Mouse (Mus musculus): ENCODE measurements around the gene Adck2. TPM values are rescaled to one million over a fixed set of nuclear protein-coding genes. Genes with fewer than 3 reads are reported as not detected.

Gene Adck2
- polyA plus RNA-seq, 1 experiment: 33.2 TPM

GRCm38 (mm10) chr6:39548030-39548429, 25.6 kb upstream of the Adck2 start:
- 61% methylated on average over 5 of the region's 5 CpGs for WGBS

GRCm38 (mm10) chr6:39551981-39552636, 21.6 kb upstream of the Adck2 start:
- DNase-seq: no peak
- H3K4me3 ChIP-seq (replicated peaks; ENCODE audit: insufficient read depth, low read depth, low read length): no peak overlapping the region
- H3K27me3 ChIP-seq (ENCODE audit: control insufficient read depth, insufficient read depth, low read length): no peaks in the 10 kb centered on the region
- WGBS: 68% methylated on average over 8 of the region's 8 CpGs
- no peak for TF ChIP-seq POLR2A (IDR thresholded peaks at IDR 0.05; ENCODE audit: borderline replicate concordance, insufficient read depth, low read length)
- TF ChIP-seq CTCF (IDR thresholded peaks at IDR 0.05; ENCODE audit: borderline replicate concordance, insufficient read depth, low read depth, low read length): no peak
- H3K4me1 ChIP-seq (ENCODE audit: control insufficient read depth, insufficient read depth, low read length): peaks cover 5% of the 10 kb centered on the region; the same call in 1 of the 2 replicates
- no peak overlapping the region for H3K27ac ChIP-seq (ENCODE audit: insufficient read depth, low read length)

More at GRCm38 (mm10) chr6:39548030-39548429, 25.6 kb upstream of the Adck2 start:
- Histone ChIP-seq H3K27me3 (ENCODE audit: control insufficient read depth, insufficient read depth, low read length) (no peaks in the 10 kb centered on the region), H3K4me3 (replicated peaks; ENCODE audit: insufficient read depth, low read depth, low read length) (no peak overlapping the region), H3K4me1 (ENCODE audit: control insufficient read depth, insufficient read depth, low read length) (no peaks in the 10 kb centered on the region), H3K27ac (ENCODE audit: insufficient read depth, low read length) (no peak overlapping the region)
- TF ChIP-seq POLR2A (IDR thresholded peaks at IDR 0.05; ENCODE audit: borderline replicate concordance, insufficient read depth, low read length) (no peak), CTCF (IDR thresholded peaks at IDR 0.05; ENCODE audit: borderline replicate concordance, insufficient read depth, low read depth, low read length) (no peak)
- DNase-seq: peak in 1 of 2 experiments; percentile 25

GRCm38 (mm10) chr6:39554888-39555647, 18.6 kb upstream of the Adck2 start:
- H3K4me1 ChIP-seq (ENCODE audit: control insufficient read depth, insufficient read depth, low read length): peaks cover 8% of the 10 kb centered on the region; the same call in 1 of the 2 replicates
- no peak for DNase-seq
- TF ChIP-seq POLR2A (IDR thresholded peaks at IDR 0.05; ENCODE audit: borderline replicate concordance, insufficient read depth, low read length): no peak
- TF ChIP-seq CTCF (IDR thresholded peaks at IDR 0.05; ENCODE audit: borderline replicate concordance, insufficient read depth, low read depth, low read length): no peak
- no peaks in the 10 kb centered on the region for H3K27me3 ChIP-seq (ENCODE audit: control insufficient read depth, insufficient read depth, low read length)
- H3K27ac ChIP-seq (ENCODE audit: insufficient read depth, low read length): no peak overlapping the region
- no peak overlapping the region for H3K4me3 ChIP-seq (replicated peaks; ENCODE audit: insufficient read depth, low read depth, low read length)
- whole genome bisulfite sequencing: 70% methylated on average over 12 of the region's 12 CpGs

GRCm38 (mm10) chr6:39555648-39555945, 18.1 kb upstream of the Adck2 start:
- no peak for TF ChIP-seq CTCF (IDR thresholded peaks at IDR 0.05; ENCODE audit: borderline replicate concordance, insufficient read depth, low read depth, low read length)
- TF ChIP-seq POLR2A (IDR thresholded peaks at IDR 0.05; ENCODE audit: borderline replicate concordance, insufficient read depth, low read length): no peak
- no peak overlapping the region for H3K4me3 ChIP-seq (replicated peaks; ENCODE audit: insufficient read depth, low read depth, low read length)
- no peak for DNase-seq
- peaks cover 8% of the 10 kb centered on the region; the same call in 1 of the 2 replicates for H3K4me1 ChIP-seq (ENCODE audit: control insufficient read depth, insufficient read depth, low read length)
- H3K27me3 ChIP-seq (ENCODE audit: control insufficient read depth, insufficient read depth, low read length): no peaks in the 10 kb centered on the region
- WGBS: 67% methylated on average over 2 of the region's 2 CpGs
- no peak overlapping the region for H3K27ac ChIP-seq (ENCODE audit: insufficient read depth, low read length)

- TF ChIP-seq POLR2A (IDR thresholded peaks at IDR 0.05; ENCODE audit: borderline replicate concordance, insufficient read depth, low read length) (no peak), CTCF (IDR thresholded peaks at IDR 0.05; ENCODE audit: borderline replicate concordance, insufficient read depth, low read depth, low read length) (no peak)
- H3K27me3 ChIP-seq (ENCODE audit: control insufficient read depth, insufficient read depth, low read length): no peaks in the 10 kb centered on the region
- H3K4me1 ChIP-seq (ENCODE audit: control insufficient read depth, insufficient read depth, low read length): peaks cover 8% of the 10 kb centered on the region; the same call in 1 of the 2 replicates
- peak; percentile 21 to 60 for DNase-seq
- 2% methylated on average over 49 of the region's 54 CpGs for WGBS
- H3K4me3 ChIP-seq (replicated peaks; ENCODE audit: insufficient read depth, low read depth, low read length): peak overlapping the region; percentile 31
- no peak overlapping the region; the same call in 1 of the 2 replicates for H3K27ac ChIP-seq (ENCODE audit: insufficient read depth, low read length)
Observed at GRCm38 (mm10) chr6:39556900-39557659, 16.6 kb upstream of the Adck2 start.

GRCm38 (mm10) chr6:39557723-39558261, 15.9 kb upstream of the Adck2 start, which contains the start of gene Dennd2a:
Gene Dennd2a, minus strand, starts transcription at chr6:39557867.
- 1% methylated on average over 49 of the region's 50 CpGs for WGBS
- H3K4me1 ChIP-seq (ENCODE audit: control insufficient read depth, insufficient read depth, low read length): peaks cover 8% of the 10 kb centered on the region; the same call in 1 of the 2 replicates
- TF ChIP-seq CTCF (IDR thresholded peaks at IDR 0.05; ENCODE audit: borderline replicate concordance, insufficient read depth, low read depth, low read length) (no peak), POLR2A (IDR thresholded peaks at IDR 0.05; ENCODE audit: borderline replicate concordance, insufficient read depth, low read length) (no peak)
- peak within 1 kb of the TSS; percentile 71 for H3K4me3 ChIP-seq (replicated peaks; ENCODE audit: insufficient read depth, low read depth, low read length)
- H3K27ac ChIP-seq (ENCODE audit: insufficient read depth, low read length): peak within 1 kb of the TSS; percentile 53
- peak; percentile 72 for DNase-seq
- no peaks in the 10 kb centered on the region for H3K27me3 ChIP-seq (ENCODE audit: control insufficient read depth, insufficient read depth, low read length)

GRCm38 (mm10) chr6:39559276-39559939, 14.3 kb upstream of the Adck2 start:
- WGBS: 79% methylated on average over 6 of the region's 6 CpGs

More at GRCm38 (mm10) chr6:39559276-39559939, 14.3 kb upstream of the Adck2 start:
- Histone ChIP-seq H3K4me3 (replicated peaks; ENCODE audit: insufficient read depth, low read depth, low read length) (no peak overlapping the region), H3K4me1 (ENCODE audit: control insufficient read depth, insufficient read depth, low read length) (peaks cover 8% of the 10 kb centered on the region; the same call in 1 of the 2 replicates), H3K27me3 (ENCODE audit: control insufficient read depth, insufficient read depth, low read length) (no peaks in the 10 kb centered on the region), H3K27ac (ENCODE audit: insufficient read depth, low read length) (no peak overlapping the region)
- DNase-seq: no peak
- no peak for TF ChIP-seq CTCF (IDR thresholded peaks at IDR 0.05; ENCODE audit: borderline replicate concordance, insufficient read depth, low read depth, low read length)
- no peak for TF ChIP-seq POLR2A (IDR thresholded peaks at IDR 0.05; ENCODE audit: borderline replicate concordance, insufficient read depth, low read length)
